Mouse (Mus musculus) mouse trophoblast stem cell (cell line): Measurements from ENCODE around the gene Dmc1.

Experiments used
- in situ Hi-C, 2 experiments: fragments of 300-500 bp; cut with MseI, MboI; formaldehyde crosslinking; loops; 2 replicates in 1 of 2; 3 replicates in 1 of 2; pipeline ENCODE4 v1.15.1; 2025

The Dmc1 gene

GRCm38 (mm10) chr15:79604990-79605665 is at the start of gene Dmc1:
Dmc1 (minus strand) TSS chr15:79605109.
- in situ Hi-C loops = no loop called here

GRCm38 (mm10) chr15:79651481-79651880 is 46.6 kb upstream of the Dmc1 start:
- in situ Hi-C loops = loop anchor here in 1 of 2 experiments (10.0 kb wide), 1 partner anchor 237 kb away; no protein-coding TSS in a partner anchor

GRCm38 (mm10) chr15:79650569-79650968 is 45.7 kb upstream of the Dmc1 start:
- in situ Hi-C loops = loop anchor here in 1 of 2 experiments (10.0 kb wide), 1 partner anchor 236 kb away; no protein-coding TSS in a partner anchor

DNA sequence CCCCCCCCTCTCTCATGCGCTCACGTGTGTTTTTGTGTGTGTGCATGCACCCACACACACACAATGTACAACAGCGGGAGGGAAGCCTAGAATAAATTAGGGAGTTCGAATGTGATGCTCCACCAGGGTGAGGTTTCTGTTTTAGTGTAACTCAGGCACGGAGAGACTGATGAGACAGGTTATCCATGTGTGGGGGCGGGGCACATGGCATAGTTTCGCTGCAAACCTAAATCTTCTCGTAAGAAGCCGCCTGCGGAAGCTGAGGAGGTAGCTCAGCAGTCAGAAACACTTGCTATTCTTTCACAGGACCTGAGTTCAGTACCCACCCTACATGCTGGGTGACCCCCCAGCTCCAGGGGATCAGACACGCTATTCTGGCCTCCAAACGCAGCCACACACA is 43.2 kb upstream of the Dmc1 start:
- in situ Hi-C loops = loop anchor here in 1 of 2 experiments (10.0 kb wide), 1 partner anchor 173 kb away; no protein-coding TSS in a partner anchor

DNA sequence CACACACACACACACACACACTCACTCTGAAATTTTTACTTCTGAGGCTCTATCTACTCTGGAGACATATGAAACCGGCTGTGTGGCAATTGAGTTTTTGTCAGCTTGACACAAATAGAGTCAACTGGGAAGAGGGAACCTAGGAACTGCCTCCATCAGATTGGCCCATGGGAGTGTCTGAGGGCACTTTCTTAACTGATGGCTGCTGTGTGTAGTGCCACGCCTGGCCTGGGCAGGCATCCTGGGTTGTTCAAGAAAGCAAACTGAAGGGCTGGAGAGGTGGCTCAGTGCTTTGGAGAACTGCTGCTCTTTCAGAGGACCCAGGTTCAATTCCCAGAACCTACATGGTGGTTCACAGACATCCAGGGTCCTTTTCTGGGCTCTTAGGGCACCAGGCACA is 40.6 kb upstream of the Dmc1 start:
- in situ Hi-C loops = loop anchor here in 1 of 2 experiments (10.0 kb wide), 1 partner anchor 171 kb away; no protein-coding TSS in a partner anchor

GRCm38 (mm10) chr15:79641135-79641817 is 36.4 kb upstream of the Dmc1 start:
- in situ Hi-C loops = loop anchor here in 1 of 2 experiments (10.0 kb wide), 1 partner anchor 166 kb away; no protein-coding TSS in a partner anchor

DNA sequence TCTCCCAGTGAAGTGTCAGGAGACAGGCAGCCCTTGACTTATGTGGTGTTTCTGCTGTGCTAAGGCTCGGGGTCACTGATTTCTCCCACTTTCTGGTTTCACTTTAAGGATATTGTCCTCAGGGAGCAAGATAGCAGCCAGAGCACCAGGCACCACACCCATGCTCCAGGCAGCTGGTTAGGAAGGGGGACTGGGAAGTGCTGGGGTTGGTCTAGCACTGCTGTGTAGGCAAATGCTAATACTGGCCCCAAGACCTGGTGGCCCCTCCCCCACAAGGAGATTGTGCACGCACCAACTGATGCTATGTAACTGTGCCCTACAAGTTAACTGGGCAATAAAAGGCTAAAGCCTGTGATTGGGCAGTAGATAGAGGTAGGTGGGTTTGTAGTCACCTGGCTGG is 25.6 kb upstream of the Dmc1 start:
- in situ Hi-C loops = no loop called here

GRCm38 (mm10) chr15:79619770-79620414 is 15.0 kb upstream of the Dmc1 start:
- in situ Hi-C loops = no loop called here

DNA sequence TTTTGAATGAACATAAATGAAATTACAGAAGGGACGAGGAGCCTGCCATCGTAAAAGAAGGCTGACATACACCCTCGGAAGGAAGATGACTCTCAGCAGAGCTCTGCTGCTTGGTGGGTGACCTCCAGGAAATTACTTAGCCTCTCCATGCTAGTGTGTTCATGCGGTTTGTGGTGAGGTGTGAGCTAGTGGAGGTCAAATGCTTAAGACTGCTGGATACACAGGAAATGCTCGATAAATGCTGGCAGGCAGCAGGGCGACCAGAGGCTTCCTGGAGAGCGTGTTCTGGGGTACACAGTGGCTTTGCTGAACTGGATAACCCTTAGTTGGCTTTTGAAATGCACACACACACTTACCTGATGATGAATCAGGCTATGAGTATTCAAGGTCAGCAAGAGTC is 13.5 kb upstream of the Dmc1 start:
- in situ Hi-C loops = no loop called here

- in situ Hi-C loops = no loop called here
These were observed 12.2 kb upstream of the Dmc1 start for GRCm38 (mm10) chr15:79617135-79617534.

DNA sequence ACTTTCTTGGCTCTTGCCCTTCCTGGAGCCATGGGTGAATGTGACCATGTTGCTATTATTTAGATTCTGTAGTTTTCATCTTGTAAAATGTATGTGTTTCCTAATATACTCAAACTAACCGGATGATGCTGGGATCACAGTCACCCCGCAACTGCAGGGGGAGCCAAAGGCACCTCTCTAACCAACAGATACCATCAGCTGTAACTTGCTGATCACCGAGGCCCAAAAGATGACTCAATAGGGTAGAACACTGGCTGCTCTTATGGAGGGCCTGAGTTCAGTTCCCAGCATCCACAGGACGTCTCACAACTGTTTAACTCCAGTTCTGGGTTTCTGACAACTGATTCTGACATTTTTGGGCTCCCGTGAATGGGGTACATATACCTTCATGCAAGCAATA is 11.8 kb upstream of the Dmc1 start:
- in situ Hi-C loops = no loop called here

DNA sequence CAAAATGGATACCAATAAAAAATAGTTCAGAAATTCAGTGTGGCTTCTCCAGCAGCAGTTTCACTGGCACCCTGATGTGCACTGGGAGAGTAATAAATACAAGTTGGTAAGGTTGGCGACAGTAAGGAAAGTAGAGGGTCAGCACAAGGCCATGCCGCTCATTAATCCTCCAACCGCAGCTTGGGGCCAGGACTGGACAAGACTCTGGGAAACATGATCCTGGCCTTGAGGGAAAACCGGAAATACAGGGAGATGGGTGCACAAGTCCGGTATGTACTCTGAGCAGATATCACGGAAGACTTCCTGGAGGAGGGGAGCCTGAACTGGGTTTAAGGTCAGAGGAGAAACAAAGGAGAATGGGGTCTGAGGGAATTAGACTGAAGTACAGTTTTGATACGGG is 10.6 kb upstream of the Dmc1 start:
- in situ Hi-C loops = no loop called here

- in situ Hi-C loops = no loop called here
These were observed 4.3 kb upstream of the Dmc1 start for GRCm38 (mm10) chr15:79609226-79609625.

- in situ Hi-C loops = no loop called here
These were observed 3.3 kb upstream of the Dmc1 start for GRCm38 (mm10) chr15:79608214-79608613.

DNA sequence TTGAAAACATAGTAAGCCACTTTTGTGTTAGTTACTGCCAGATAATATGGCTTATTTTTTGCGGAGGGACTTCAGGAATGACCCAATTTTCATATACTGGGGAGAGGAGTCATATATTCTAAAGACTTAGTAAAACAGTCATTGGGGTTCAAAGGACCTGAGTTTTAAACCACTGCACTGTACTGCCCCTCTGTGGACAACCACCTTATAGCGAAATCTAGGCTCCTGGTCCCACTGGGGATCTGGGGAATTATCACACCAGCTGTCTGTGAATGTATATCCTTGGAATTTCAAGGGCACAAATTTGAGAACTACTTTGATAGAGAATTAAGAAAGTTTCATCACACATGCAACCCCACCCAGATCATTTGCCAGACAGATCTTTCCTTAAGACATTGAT is 2.8 kb upstream of the Dmc1 start:
- in situ Hi-C loops = no loop called here

GRCm38 (mm10) chr15:79606161-79606560 is 1.3 kb upstream of the Dmc1 start:
- in situ Hi-C loops = no loop called here

GRCm38 (mm10) chr15:79600176-79600575 is 4.7 kb downstream of the Dmc1 start:
- in situ Hi-C loops = no loop called here

DNA sequence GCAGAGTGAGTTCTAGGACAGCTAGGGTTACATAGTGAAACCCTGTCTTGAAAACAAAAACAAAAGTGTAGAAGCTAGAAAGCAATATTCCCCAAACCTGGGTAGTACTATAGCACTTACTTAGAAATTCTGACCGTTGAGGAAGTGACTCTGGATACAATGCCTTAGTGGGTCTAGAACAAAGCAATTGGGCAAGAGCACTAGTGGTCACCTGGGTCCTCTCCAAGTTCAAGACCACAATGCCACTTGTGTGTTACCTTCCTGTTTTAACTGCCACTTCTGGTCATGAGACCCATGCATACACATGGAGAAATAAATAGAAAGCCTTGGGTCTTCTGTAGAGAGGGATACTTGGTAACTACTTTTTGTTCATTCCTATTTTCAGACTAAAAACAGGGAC is 6.2 kb downstream of the Dmc1 start:
- in situ Hi-C loops = no loop called here

GRCm38 (mm10) chr15:79581581-79581980 is 23.3 kb downstream of the Dmc1 start:
- in situ Hi-C loops = no loop called here

GRCm38 (mm10) chr15:79577671-79578426 is 27.1 kb downstream of the Dmc1 start:
- in situ Hi-C loops = no loop called here

DNA sequence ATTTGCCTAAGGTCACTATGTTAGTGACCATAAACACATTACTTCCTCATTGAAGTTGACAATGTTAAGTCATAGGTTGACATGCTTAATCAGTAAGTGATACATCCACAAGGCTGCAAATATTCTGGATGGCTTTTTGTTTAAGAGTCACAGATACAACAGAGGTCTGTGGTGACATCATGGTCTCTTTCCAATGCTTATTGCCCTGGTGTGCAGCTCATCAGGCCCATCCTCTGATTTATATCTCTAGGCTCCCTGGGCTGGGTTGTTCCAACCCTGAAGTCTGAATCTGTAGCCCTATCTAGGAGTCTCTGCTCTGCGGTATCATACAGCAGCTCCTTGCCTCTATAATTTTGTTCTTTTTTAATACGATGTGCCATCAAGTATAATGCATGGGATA is 28.0 kb downstream of the Dmc1 start:
- in situ Hi-C loops = no loop called here
